Mouse (Mus musculus) adipose tissue, adult 10 weeks (tissue): ENCODE data around the gene Asb9. TPM values are rescaled to one million over a fixed set of nuclear protein-coding genes. Genes with fewer than 3 reads are reported as not detected.

Experiments
- polyA plus RNA-seq: library from polyadenylated mRNA; stranded (reverse); fragments of 350-450 nt; fragmentation: Illumina TruSeq; extraction: RNeasy Lipid Tissue Mini Kit (QIAGEN cat#74804); gene quantifications from one replicate; pipeline ENCODE4 v1.2.3, GENCODE M21; 2014; ENCODE audit warnings: low read depth, low replicate concordance

Gene Asb9
- 2.0 TPM for polyA plus RNA-seq

DNA sequence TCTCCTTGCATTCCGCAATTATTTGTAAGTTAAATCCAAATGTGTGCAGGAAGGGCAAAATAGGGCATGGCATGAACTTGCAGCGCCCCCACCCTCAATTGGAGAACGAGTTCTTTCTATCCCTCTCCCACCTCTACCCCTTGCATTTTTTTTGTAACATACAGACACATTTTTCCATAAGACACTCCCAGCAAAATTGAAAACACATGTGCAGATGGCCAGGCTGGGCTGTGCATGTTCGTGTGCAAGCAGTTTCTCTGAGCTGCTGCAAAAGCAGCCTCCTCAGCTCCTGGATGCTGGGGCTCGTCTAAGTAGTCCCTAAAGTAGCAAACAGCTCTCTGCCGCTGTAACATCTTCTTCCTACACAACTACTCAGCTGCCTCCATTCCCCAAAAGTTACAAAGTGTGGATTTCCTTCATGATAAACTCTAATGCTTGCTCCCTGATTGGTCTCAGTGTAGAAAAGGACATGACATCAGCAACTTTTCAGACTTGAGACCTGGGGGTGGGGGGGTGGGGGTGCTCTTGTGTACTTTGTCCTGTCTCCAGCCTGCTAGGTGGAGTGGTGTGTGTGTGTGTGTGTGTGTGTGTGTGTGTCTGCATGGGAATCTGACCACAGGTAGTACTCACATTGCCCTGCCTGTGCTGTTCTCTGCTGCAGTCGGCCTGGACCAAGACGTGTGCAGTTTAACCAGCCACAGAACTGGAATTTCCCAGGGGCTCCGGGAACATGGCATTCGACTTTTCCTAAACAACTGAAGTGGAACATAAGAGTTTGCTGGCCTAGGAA lies at the start of gene Asb9:
Gene Asb9, plus strand, starts transcription at position 619 of the 790 bp plus-strand sequence.

Other genes with a start within 250 kb of the Asb9 start
- 1.6 TPM for gene Bmx, start 248.1 kb upstream of the Asb9 start, polyA plus RNA-seq
- gene Pir, start 237.0 kb upstream of the Asb9 start, polyA plus RNA-seq: 5.6 TPM
- gene Vegfd, start 132.9 kb upstream of the Asb9 start, polyA plus RNA-seq: 17.5 TPM
- 20.0 TPM for gene Piga, start 86.5 kb upstream of the Asb9 start, polyA plus RNA-seq
- 70.4 TPM for gene Asb11, start 69.3 kb upstream of the Asb9 start, polyA plus RNA-seq